Mouse (Mus musculus) embryo, embryonic 9.5 days (tissue): ENCODE results near the gene Trpm8.

Experiments
- DNase-seq: peaks from one replicate; pipeline ENCODE4 v3.0.0-alpha.2; 2017; ENCODE audit errors: extremely low spot score

Gene Trpm8

DNA sequence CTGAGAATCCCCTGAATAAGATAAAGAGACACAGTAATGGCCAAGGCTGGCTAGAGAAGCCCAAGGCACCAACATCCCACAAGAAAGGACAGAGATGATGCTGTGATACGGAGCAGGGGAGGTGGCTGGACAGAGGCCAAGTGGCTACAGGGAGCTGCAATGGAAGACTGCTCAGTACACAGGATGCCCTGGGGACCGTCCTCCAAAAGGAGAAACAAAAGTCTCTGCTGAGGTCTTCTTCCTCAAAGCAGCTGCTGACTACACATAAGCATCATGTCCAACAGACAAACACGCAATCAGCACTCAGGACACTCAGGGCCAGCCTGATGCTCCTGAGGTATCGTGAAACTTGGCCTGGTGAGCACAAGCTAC, 12.6 kb upstream of the Trpm8 start:
- DNase-seq, result no peak

DNA sequence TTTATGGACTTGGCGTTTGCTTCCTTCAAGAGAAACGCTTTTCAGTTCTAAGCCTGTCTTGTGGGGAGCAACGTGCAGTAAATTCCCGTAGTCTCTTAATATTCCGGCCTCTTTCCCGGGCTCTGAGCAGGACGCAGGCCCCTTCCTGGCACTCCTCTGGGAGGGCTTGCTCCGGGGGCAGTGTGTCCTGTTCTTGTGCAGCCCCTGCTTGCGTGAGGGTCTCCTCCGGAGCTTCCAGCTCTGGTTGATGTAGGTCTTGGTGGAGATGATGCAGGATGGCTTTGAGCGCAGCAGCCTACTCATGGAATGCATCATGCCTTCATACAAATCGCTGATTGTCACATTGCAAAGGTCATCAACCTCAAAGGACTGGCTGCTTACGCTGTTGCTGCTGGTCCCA, 11.3 kb upstream of the Trpm8 start:
- DNase-seq, result no peak

DNA sequence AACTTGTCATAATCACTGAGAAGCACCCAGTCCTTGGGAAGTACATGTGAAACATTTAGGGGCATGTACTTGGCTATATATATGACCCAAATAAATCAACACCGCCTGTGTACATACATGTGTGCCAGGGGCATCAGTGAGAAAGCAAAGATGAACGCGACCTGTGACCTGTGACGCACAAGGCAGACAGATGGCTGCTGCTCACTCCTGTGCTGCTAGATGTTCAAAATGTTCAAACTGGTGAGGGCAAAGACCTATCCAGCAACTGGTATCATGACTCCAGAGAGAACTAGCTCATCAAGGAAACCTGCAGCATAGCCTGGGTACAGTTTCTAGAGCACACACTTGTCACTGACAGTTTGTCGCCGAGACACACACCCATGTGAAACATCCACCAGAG, 10.0 kb upstream of the Trpm8 start:
- DNase-seq, result no peak

DNA sequence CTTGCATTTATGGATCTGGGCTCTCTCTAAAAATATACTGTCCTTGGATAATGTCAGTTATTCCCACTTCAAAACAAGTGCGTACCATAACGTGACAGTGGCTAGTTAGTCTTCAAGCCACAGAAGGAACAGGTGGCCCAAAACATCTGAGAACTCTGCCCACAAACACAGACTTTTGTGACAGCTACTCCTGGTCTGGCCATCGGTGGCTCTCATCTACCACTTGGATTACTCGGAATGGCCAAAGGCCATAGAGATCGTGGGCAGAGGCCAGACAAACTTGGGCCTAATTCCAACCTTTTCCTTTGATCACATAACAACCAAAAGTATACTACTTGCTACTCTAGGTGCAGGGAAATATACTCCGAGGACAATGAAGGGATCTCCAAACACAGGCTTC, 9.4 kb upstream of the Trpm8 start:
- DNase-seq, result no peak

DNA sequence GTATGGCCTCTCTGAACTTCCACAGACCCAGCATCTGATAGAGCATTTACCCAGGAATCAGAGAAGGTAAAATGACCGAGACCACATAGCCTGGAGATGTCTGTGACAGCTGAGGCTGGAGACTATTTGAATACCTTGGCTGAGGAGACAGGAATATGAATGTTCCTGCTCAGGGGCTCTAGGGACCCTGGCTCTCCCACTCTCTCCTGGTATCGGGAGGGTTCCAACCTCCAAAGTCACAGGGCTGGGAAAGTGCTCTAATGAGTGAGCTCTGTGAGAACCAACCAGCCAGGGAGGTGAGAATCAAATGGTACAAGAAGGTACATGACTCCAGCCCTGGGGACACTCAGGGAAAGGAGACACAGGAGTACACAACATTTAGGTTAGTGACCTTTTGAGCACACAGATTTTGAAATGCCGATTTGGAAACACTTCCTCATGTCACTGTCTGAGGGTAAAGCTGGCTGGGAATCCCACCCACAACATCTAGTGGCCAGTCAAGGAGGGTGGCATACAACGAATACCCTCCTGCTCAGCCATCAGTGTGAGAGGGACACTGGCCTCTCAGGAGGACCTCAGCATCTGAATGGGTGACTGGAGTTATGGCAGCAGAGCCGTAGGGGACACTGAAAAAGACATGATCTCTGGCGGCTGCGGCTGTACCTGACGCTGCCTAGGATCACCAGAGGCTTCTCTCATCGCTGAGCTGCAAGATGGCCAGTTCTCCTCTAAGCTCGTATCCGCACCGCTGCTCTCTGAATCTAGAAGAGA, 7.7 kb upstream of the Trpm8 start:
- no peak for DNase-seq

DNA sequence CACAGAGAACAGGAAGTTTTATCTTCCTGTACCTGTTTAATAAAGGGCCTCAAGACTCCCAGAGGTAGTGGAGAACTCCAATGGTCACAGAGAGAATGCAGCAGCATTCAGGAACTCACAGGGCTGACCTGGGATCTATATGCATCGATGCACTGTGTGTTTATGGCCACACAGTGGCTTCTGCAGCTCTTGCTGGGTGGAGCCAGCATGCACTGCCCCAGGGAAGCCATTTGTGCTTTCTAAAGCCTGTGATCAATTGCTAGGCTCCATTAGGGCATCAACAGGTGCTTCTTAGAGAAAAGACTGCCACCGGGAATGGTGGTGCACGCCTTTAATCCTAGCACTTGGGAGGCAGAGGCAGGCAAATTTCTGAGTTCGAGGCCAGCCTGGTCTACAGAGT, 4.6 kb upstream of the Trpm8 start:
- no peak for DNase-seq

DNA sequence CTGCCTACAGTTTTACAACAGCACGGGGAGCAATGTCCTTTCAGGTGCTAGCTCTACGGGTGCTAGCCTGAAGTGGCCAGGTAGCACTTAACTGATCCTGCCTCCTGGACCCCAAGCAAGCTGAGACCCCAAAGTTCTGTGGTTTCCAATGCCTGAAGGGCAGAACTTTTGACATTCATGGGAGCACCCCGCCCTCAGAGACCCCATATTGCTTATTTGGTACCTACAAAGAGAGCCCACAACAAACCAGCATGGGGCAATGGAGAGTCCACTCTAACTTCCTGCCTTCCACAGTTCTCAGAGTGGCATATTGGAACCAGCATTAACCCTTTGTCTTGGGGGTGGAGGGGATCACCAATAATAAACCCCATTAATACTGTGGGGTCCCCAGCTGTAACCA, 4.1 kb upstream of the Trpm8 start:
- no peak for DNase-seq

DNA sequence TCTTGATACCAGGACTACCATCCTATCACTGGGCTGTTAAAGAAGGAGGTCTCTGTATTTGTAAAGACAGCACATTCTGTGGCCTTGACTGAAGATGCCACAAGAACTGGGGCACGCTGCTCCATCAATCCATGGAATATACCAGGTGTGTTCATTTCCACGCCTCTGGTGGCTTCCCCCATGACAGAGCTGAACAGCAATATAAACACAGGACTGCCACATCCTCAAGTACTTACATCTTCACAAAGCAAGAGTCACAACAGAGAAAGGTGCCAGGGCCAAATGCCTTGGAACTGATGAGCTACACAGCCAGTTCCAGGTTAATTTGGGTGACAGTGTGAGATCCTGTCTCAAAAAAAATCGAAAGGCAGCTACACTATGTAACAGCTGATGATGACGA, 3.6 kb upstream of the Trpm8 start:
- no peak for DNase-seq

DNA sequence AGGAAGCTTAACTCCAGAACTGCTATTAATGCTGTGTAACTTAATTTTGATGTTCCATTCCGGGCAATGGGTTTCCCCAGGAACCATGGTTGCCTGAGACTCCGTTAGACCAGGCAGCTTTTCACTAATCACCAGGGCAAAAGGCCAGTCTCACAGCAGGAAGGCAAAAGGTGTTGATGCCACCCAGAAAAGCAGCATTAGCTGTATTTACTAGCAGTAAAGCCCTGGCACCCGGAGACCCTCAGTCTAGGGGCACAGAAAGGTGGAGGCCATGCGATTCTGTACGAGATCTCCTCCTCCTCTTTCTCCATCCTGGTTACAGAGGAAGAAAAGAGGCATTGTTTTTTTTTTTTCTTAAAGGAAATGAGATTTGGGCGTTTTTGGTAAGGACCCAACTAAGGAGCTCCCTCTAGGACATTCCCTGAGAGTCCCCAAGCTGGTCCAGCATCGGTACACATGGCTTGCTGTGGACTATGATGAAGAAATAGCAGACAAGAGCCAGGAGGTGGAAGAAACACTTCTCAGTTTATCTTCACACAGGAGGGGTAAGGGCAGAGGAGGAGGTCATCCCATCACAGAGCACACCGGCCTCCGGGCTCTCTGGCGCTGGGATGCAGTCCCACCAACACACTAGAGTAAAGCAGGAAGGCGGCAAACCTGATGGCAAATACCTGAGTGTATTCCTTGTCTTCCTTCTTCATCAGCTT, 2.9 kb upstream of the Trpm8 start:
- DNase-seq, result no peak

DNA sequence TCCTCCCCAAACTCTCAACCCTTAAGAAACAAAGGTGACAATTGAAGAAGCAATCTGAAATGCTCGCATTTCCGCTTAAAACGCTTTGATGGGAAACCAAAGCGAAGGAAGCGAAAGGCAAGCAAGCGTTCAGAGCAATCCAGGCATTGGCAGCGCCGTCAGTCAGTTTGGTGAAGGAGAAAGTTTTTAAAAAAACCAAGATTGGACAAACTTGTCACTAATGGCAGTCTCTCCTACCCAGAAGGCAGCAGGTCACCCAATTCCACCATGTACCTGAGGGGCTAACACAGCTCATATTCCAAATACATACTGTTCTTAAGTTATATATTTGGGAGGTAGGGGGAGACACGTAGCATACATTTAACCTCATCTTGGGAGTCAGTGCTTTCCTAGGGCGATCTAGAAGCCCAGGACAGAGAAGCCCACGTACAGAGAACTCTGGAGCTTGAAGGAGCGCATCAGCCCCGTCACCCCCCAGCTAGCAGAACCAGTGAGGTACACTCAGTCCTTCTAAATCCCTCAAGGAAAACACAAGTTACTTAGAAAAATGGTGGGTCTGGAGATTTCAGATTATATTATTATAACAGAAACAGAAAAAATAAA, 2.3 kb upstream of the Trpm8 start:
- no peak for DNase-seq

DNA sequence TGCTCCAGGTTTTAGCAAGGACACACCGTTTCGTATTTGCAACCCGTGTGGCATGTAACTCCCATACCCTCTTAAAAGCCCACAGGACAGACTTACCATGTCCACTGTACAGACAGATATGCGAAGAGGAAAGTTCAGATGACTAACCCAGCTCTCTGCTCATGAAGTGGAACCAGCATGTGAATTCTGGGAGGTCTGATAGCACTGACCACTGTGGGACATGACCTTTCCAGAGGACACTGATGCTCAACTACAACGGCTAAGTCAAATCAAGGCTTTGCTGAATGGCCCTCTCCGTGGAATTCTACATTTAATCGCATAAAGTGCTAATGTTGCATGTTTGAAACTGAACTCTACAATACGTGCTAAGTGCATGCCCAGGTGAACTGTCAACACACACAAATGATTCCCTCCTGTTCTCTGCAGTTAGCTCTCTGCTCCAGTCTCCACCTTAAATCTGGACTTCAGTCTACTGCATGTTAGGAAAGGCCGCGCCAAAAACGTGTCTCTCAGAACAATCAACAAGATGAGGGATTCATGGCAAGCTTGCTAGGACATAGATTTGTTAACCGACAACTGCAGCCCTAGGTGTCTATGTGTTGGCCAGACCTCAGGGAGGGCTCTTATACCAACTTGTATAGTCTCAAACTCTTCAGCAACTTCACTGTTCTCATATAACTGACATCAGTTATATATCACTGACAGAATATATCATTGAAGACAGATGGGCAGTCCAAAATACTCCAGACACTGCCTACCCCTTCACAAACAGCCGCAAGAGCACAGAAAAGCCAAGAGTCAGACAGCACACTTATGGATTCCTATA, 1.6 kb upstream of the Trpm8 start:
- DNase-seq, result no peak

DNA sequence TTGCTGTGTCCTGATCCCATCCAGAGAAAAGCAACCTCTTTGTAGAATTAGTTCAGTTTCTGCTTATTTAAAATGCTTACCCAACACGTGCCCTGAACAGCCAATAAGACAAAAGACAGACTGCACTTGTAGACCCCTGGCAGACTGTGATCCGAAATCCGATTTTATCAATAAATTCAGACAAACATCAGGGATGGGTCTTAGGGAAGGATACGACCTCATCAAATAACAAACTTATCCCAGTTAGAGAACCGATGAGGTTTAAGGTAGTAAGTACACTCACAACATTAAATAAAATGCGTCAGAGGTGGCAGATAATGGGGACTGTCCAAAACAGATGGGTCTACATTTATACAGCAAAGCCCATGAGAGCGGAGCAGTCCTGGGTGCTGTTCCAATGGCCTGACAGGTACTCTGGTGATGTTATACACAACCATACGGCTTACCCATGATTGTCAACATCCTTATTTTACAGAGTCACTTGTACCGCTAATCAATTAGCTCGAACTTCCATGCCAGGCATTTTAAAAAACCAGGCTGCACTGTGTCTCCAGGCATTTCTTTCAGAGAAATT, 850 bp upstream of the Trpm8 start:
- no peak for DNase-seq

DNA sequence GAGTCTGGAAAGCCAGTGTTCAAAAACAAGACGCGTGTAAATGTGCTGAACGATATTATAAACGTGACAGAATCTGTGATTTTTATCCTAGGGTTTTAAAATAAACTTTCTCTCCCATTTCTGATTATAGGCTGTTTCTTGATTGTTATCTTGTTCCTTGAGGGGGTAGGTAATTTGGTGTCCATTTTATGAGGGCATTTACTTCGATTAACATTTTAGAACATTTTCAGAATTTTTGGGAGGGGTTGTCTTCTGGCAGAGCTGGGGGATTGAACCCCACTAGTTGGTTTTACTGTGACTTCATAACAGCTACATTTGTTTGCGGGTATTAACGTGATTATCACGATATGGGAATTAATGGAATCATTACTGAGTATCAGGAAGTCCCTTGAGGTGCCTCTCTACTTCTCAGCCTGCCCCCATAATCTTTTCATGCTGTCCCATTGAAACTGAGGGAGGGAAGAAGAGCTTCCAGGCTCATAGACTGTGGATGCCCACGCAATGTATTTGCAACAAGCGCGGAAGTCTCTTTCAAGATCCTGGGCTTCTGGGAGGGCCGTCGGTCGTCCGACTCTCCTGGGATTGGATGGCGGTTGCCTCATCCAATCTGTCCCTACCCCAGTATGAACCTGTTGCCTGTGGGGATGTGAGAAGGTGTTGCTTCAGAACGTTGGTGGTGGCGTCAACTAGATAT, 504 bp downstream of the Trpm8 start:
- no peak for DNase-seq

DNA sequence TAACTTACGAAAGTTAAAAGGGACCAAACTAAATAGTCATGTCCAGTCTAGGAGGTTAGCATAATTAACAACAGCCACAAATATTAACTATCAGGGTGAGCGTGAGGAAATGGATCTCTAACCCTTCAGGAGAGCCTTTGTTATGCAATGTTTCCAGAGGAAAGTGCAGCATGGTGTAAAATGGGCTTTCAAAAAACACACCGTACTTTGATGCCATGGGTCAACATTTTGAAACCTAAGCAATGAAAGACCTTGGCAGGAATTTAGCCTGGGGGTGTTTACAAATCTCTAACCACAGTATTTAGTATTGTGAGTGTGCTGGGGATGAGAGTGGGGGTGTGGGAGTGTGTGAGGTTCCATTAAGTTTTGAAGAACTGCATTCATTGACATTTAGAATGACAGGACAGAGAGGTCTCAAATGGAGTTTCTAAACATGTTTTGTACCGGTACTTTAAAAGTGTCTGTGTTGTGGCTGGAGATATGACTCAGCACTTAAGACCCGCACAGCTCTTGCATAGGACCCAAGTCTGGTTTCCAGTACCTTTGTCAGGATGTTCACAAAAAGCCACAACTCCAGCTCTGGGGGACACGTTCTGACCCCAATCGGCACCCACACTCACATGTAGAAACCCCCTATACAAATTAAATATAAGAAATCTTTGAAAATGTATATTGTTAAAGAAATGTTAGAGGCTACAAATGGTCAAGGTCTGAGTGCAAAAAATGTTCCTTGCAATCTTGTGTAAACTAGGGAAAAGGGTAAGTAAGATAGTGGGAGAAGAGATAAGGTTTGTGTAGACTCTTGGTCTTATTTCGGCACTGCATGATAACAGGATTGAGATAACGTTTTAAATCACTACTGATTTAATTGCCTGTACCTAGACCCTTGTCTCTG, 1.9 kb downstream of the Trpm8 start:
- no peak for DNase-seq

DNA sequence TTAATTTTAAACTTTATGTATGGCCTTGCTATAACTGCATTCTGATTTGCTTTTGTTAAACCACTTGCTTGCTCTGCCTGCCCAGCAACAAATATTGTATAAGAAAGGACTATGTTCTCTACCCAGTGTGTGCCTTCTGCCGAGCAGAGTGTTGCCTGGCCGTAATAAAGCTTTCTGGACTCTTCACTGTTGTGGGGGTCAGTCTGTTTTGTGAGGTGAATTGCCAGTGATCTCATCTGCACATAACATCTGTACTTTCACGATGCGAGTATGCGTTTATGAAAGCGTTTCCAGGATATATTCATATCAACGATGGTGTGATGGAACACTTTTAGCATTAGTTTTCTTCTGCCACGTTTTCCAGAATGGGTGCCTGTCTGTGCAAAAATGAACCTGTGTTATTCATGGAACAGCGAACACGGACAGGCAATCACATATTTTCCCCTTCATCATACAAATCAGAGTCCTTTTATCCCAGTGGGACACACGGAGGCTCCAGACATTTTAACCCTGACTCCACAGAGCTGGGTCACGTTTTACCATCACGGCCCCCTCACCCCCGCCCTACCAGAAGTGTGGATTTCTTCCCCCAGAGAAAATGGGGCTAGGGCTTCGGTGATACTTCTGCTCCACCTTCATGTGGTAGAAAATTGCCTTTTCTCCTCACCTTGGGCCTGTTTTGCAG, 2.7 kb downstream of the Trpm8 start:
- no peak for DNase-seq

DNA sequence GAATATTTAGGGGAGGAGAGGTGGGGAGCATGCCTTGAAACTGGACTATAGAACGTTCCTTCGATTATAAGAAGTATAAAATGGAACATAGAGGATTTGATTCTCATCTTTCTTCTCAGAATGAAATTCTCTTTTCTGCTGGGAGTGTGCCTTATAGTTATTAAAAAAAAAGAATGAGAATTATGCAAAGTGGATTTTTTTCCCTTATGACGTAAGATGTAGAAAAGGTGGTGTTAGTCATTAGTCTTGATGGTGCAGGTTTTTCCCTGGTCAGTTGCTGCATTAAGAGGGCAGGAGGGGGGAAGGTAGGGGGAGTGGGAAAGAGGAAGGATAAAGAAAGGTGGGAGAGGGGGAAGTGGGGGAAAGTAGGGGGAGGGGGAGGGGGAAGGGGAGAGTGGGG, 4.8 kb downstream of the Trpm8 start:
- DNase-seq, result no peak

DNA sequence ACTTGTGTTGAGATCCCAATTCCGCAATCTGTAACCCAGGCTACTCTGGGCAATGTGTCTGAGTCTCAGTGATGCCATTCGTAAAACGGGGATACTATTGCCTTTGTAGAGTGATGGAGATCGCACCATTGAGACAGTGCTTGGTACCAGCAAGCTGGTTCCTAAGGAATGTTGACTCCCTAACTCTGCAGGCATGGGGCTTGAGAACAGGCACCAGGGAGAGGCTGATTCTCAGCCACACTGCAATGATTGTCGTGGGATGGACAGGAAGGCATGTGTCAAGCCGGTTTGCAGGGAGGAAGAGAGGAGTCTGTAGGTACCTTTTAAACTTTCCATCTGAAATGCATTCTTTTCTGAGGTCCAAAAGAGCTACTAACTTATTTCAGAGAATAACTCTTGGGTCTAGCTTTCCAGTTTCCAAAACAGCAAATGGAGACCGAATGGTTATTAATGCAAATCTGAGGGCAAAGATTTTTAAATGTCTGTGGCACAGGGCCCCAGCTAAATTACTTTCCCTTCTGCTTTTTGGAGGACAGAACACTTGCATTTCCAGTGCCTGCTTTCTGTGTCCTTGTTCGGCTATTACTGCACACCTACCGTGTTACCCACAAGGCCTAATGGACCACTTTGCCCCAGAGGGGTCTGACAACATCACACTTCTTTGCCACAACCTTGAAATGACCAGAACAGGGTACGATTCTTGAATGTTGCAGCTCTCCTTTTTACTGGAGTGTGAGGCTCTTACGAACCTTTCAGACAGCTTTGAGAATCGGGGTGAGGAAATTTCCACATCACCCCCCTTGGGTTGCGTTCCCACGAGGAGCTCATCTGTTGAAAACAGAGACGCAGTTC, 6.1 kb downstream of the Trpm8 start:
- no peak for DNase-seq

DNA sequence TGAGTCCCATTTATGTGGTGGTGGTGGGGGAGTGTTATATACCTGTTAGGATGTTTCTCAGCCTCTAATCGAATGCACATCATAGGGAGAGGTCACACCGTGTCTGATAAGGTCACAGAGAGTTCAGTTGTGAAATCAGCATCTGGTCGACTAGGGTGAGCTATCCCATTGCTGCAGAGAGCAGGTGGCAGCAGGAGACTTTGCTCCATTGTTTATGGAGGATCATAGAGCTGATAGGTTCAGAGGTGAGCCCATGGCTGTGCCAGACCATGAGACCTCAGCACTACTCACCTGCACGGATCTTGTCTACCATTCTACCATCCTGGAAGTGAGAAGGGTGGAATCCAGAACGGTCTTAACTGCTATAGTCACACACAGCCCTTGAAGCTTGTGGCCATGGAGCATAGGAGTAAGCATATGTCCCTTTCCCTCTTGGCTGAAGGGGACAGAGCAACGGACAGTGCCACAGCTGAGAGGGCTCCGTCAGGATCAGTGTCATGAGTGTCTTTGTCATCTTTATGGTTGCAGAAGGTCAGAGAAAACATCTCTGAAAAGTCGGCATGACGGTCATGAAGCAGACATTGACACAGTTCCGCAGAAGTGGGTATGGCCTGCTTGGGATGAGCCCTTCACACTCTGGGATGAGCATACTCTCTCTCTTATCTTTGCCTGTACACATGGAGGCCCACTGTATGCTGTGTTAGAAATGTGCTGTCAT, 6.9 kb downstream of the Trpm8 start:
- no peak for DNase-seq
